Mouse (Mus musculus) lung, adult 2 months (tissue): Measurements from ENCODE around the gene Phf11b. TPM values are rescaled to one million over a fixed set of nuclear protein-coding genes. Genes with fewer than 3 reads are reported as not detected.
A peak's percentile ranks its signal among the peaks of the same experiment; 100 is the strongest.
"Not testable (repeated sequence)": the region's sequence is repeated elsewhere in the genome, so short reads cannot be mapped to it uniquely, and the experiment has no call there.

Experiments
- DNase-seq: peaks from one replicate; pipeline ENCODE4 v3.0.0; 2022
- H3K4me1 ChIP-seq: fragments of 200-500 bp; 2 replicates; pipeline ENCODE4 v1.6.1; 2011; ENCODE audit warnings: low read length; ENCODE audit not compliant: control insufficient read depth, insufficient read depth
- H3K4me3 ChIP-seq: fragments of 200-500 bp; replicated peaks from 2 replicates; pipeline ENCODE3; 2011; ENCODE audit warnings: low read depth, mild to moderate bottlenecking, control low read depth, low read length; ENCODE audit errors: extremely low read depth
- CTCF ChIP-seq: fragments of 200-500 bp; IDR thresholded peaks from 2 replicates; pipeline ENCODE4 v1.5.1; 2011; ENCODE audit warnings: mild to moderate bottlenecking, low read length, control low read depth; ENCODE audit not compliant: insufficient read depth
- POLR2A ChIP-seq: fragments of 200-500 bp; IDR thresholded peaks from 2 replicates; pipeline ENCODE4 v1.6.1; 2011; ENCODE audit warnings: low read depth, mild to moderate bottlenecking, control low read depth, low read length, borderline replicate concordance; ENCODE audit errors: extremely low read depth
- WGBS: fragments of 180-500 bp; shearing (Covaris S2); methylation state at CpG from one replicate; pipeline ENCODE4 v1.1.7; 2018; 5-methylcytosine and 5-hydroxymethylcytosine counted together
- polyA plus RNA-seq: library from polyadenylated mRNA; depleted of rRNA; stranded (reverse); fragments of >200 nt; gene quantifications from 2 replicates; pipeline ENCODE4 v1.2.3, GENCODE M21; 2012; rRNA removed

The Phf11b gene
- polyA plus RNA-seq = 1.2 and 1.6 TPM in 2 replicates

- 52% methylated on average over 1 of the region's 1 CpGs for WGBS
- not testable (repeated sequence) for H3K4me1 ChIP-seq, DNase-seq
- H3K4me3 ChIP-seq = peak within 1 kb of the TSS; percentile 4
These were observed at the start of gene Phf11b for GRCm38 (mm10) chr14:59341189-59341588. TSS of gene Phf11b (minus strand) at chr14:59341351.

DNA sequence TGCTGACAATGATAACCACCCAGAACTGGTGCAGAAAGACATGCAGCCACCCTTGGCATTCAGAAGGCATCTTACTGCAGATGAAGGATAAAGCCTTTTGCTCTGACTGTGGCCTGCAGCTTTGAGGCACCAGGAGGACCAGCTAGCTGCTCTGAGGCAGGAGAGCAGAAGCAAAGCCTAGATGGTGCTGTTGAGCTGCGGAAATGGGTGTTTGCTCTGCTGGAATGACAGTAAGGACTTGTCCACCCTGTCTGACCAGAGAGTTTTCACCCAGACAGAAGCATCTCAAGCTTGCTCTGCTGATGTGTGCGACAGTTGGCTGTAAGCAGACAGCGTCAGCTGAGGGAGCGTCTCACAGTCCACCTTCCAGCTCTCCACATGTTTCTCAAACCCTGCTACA, 49.0 kb upstream of the Phf11b start:
- H3K4me1 ChIP-seq, DNase-seq, H3K4me3 ChIP-seq: not testable (repeated sequence)
- 54% methylated on average over 4 of the region's 4 CpGs for WGBS

GRCm38 (mm10) chr14:59389532-59389931, 48.4 kb upstream of the Phf11b start:
- 66% methylated on average over 1 of the region's 1 CpGs for whole genome bisulfite sequencing
- no peak for DNase-seq
- Histone ChIP-seq H3K4me1 (no peaks in the 10 kb centered on the region), H3K4me3 (no peak overlapping the region)
- TF ChIP-seq CTCF (no peak), POLR2A (no peak)

GRCm38 (mm10) chr14:59370348-59371068, 29.4 kb upstream of the Phf11b start:
- DNase-seq = no peak
- H3K4me3 ChIP-seq = no peak overlapping the region
- TF ChIP-seq POLR2A = no peak
- no peak for TF ChIP-seq CTCF
- H3K4me1 ChIP-seq = no peaks in the 10 kb centered on the region
- 92% methylated on average over 25 of the region's 25 CpGs for WGBS

GRCm38 (mm10) chr14:59366386-59367105, 25.4 kb upstream of the Phf11b start:
- 67% methylated on average over 8 of the region's 8 CpGs for WGBS
- no peak overlapping the region for H3K4me3 ChIP-seq
- peaks cover 4% of the 10 kb centered on the region; the same call in 1 of the 2 replicates for H3K4me1 ChIP-seq
- DNase-seq = peak; percentile 22
- TF ChIP-seq POLR2A = no peak
- no peak for TF ChIP-seq CTCF

DNA sequence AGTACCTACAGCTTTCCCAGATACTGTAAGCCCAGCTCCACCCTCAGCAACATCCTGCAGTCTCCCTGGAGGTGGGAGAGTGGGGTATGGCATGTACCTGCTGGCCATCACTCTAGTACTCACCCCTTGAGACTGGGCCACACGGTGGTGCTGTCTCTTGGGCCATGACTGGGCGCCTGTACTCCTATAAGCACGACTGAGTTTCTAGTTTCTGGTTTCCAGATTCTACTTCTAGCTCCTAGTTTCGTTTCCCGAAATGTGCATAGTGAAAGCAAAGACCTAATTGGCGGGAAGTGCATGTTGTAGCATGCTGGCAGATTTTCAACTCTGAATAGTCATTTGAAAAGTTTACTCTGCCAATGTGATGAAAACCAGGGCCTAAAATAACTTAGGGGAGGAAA, 24.1 kb upstream of the Phf11b start, which contains the start of gene Phf11d:
TSS of gene Phf11d (minus strand) at position 227 of the 401 bp plus-strand sequence.
- Histone ChIP-seq H3K4me1 (peaks cover 4% of the 10 kb centered on the region; the same call in 1 of the 2 replicates), H3K4me3 (peak within 1 kb of the TSS; percentile 97)
- peak; percentile 52 for TF ChIP-seq CTCF
- peak; percentile 61; the same call in 1 of the 2 replicates for TF ChIP-seq POLR2A
- WGBS = 13% methylated on average over 6 of the region's 6 CpGs
- DNase-seq = peak; percentile 60

DNA sequence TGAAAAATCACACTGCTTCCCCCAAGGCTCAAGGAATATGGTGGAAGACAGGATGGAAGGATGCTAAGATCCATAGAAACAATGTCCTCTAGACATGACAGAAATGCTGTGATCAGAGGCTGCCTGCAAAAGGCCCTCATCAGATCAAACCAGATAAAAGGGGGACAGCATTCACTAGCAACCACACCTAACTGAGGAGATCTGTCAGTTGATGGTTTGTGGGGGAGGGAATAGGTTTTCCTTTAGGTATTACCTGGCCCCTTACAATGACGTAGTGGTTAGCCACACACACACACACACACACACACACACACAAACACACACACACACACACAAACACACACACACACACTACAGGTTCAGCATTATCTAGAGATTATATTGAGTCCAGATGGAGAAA, 1.6 kb downstream of the Phf11b start:
- WGBS = 68% methylated on average over 1 of the region's 1 CpGs
- no peak for DNase-seq
- Histone ChIP-seq H3K4me3 (no peak overlapping the region), H3K4me1 (no peaks in the 10 kb centered on the region)
- no peak for TF ChIP-seq CTCF
- TF ChIP-seq POLR2A = no peak

DNA sequence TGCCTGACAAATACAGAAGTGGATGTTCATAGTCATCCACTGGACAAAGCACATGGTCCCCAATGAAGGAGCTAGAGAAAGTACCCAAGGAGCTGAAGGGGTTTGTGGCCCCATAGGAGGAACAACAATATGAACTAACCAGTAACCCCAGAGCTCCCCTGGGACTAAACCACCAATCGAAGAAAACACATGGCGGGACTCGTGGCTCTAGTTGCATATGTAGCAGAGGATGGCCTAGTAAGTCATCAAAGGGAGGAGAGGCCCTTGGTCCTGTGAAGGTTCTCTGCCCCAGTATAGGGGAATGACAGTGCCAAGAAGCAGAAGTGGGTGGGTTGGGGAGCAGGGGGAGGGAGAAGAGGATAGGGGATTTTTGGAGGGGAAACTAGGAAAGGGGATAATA, 5.1 kb downstream of the Phf11b start:
- not testable (repeated sequence) for H3K4me1 ChIP-seq, DNase-seq, H3K4me3 ChIP-seq
- 86% methylated on average over 3 of the region's 3 CpGs for WGBS

DNA sequence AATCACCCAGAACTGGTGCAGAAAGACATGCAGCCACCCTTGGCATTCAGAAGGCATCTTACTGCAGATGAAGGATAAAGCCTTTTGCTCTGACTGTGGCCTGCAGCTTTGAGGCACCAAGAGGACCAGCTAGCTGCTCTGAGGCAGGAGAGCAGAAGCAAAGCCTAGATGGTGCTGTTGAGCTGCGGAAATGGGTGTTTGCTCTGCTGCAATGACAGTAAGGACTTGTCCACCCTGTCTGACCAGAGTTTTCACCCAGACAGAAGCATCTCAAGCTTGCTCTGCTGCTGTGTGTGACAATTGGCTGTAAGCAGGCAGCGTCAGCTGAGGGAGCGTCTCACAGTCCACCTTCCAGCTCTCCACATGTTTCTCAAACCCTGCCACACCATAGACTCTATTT, 10.7 kb downstream of the Phf11b start:
- TF ChIP-seq CTCF = peak; percentile 37; the same call in 1 of the 2 replicates
- H3K4me3 ChIP-seq, DNase-seq, H3K4me1 ChIP-seq: not testable (repeated sequence)
- 49% methylated on average over 3 of the region's 3 CpGs for WGBS

GRCm38 (mm10) chr14:59319970-59320369, 21.2 kb downstream of the Phf11b start:
- H3K4me1 ChIP-seq, H3K4me3 ChIP-seq, DNase-seq: not testable (repeated sequence)
- WGBS = 67% methylated on average over 6 of the region's 6 CpGs

DNA sequence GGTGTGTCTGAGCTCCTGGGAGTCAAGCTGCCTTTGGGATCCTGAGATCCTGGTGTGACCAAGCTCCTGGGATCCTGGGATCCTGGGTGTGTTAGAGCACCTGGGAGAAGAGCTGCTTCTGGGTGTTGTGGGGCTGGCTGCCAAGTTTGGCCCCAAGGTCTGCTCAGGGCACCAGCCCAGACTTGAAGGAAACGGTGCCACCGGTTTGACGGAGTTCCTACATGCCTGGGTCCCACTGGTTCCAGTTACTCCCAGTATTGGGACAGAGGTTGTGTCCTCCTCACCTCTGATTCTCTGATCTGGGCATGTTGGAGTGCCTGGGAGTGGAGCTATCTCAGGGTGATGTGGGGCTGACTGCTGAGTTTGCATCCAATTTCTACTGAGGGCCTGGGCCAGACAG, 22.1 kb downstream of the Phf11b start:
- WGBS = 74% methylated on average over 3 of the region's 3 CpGs

GRCm38 (mm10) chr14:59297391-59297790, 43.8 kb downstream of the Phf11b start, which contains the start of gene Phf11a:
TSS of gene Phf11a (minus strand) at chr14:59297522.
- not testable (repeated sequence) for DNase-seq, H3K4me1 ChIP-seq, H3K4me3 ChIP-seq
- 58% methylated on average over 1 of the region's 1 CpGs for WGBS

More for the DNA sequence above, 22.1 kb downstream of the Phf11b start:
- H3K4me1 ChIP-seq, H3K4me3 ChIP-seq, DNase-seq: not testable (repeated sequence)

GRCm38 (mm10) chr14:59291769-59292168, 49.4 kb downstream of the Phf11b start:
- DNase-seq, H3K4me1 ChIP-seq, H3K4me3 ChIP-seq: not testable (repeated sequence)

GRCm38 (mm10) chr14:59274961-59275360, 66.2 kb downstream of the Phf11b start:
- WGBS = 72% methylated on average over 4 of the region's 4 CpGs
- H3K4me1 ChIP-seq, DNase-seq: not testable (repeated sequence)

More at GRCm38 (mm10) chr14:59274961-59275360, 66.2 kb downstream of the Phf11b start:
- not testable (repeated sequence) for H3K4me3 ChIP-seq
